Mouse (Mus musculus) limb, embryonic 11.5 days (tissue): ENCODE results near the gene Rdh13. TPM values are rescaled to one million over a fixed set of nuclear protein-coding genes. Genes with fewer than 3 reads are reported as not detected.
"Not testable (repeated sequence)": the region's sequence is repeated elsewhere in the genome, so short reads cannot be mapped to it uniquely, and the experiment has no call there.

Source experiments
- ATAC-seq: fragments of 200-750 bp; cut with Nextera tagmentation; 2 replicates; pipeline ENCODE4 v1.8.0; 2017; ENCODE audit warnings: low read depth; ENCODE audit not compliant: insufficient number of reproducible peaks, low FRiP score, low TSS enrichment
- DNase-seq: peaks from one replicate; pipeline ENCODE4 v3.0.0-alpha.2; 2015; ENCODE audit warnings: low spot score
- H3K27ac ChIP-seq: fragments of 300-500 bp; sonication (generic); replicated peaks from 2 replicates; pipeline ENCODE4 v1.5.1; 2014; ENCODE audit warnings: low read depth, mild to moderate bottlenecking, low read length
- H3K27me3 ChIP-seq: fragments of 300-500 bp; sonication (generic); 2 replicates; pipeline ENCODE4 v1.6.1; 2014; ENCODE audit warnings: mild to moderate bottlenecking, low read length, mixed read lengths; ENCODE audit not compliant: control insufficient read depth, insufficient read depth
- H3K36me3 ChIP-seq: fragments of 300-500 bp; sonication (generic); 2 replicates; pipeline ENCODE4 v1.6.1; 2014; ENCODE audit warnings: mild to moderate bottlenecking, low read length, moderate library complexity, mixed read lengths; ENCODE audit not compliant: control insufficient read depth, insufficient read depth
- H3K4me1 ChIP-seq: fragments of 300-500 bp; sonication (generic); 2 replicates; pipeline ENCODE4 v1.6.1; 2014; ENCODE audit warnings: low read length, mixed read lengths; ENCODE audit not compliant: control insufficient read depth, insufficient read depth
- H3K4me2 ChIP-seq: fragments of 300-500 bp; sonication (generic); 2 replicates; pipeline ENCODE4 v1.6.1; 2014; ENCODE audit warnings: low read depth, mild to moderate bottlenecking, moderate library complexity; ENCODE audit not compliant: severe bottlenecking
- H3K4me3 ChIP-seq: fragments of 300-500 bp; sonication (generic); 2 replicates; pipeline ENCODE4 v1.5.1; 2014; ENCODE audit warnings: low read depth, low read length
- H3K9ac ChIP-seq: fragments of 300-500 bp; sonication (generic); 2 replicates; pipeline ENCODE4 v1.6.1; 2014; ENCODE audit warnings: mild to moderate bottlenecking, low read length
- H3K9me3 ChIP-seq: fragments of 300-500 bp; sonication (generic); 2 replicates; pipeline ENCODE4 v1.6.1; 2016; ENCODE audit warnings: low read length; ENCODE audit not compliant: control insufficient read depth
- WGBS: fragments of 180-500 bp; shearing (Covaris S2); extraction: QIAGEN DNeasy Blood & Tissue Kit; methylation state at CpG from one replicate; pipeline ENCODE4 v1.1.7; 2014; 5-methylcytosine and 5-hydroxymethylcytosine counted together
- microRNA-seq: library from miRNA; unstranded; fragments of <30 nt; microRNA quantifications from one replicate; pipeline ENCODE4, GENCODE M21; 2016
- polyA plus RNA-seq: library from polyadenylated mRNA; unstranded; fragments of >200 nt; fragmentation: Nextera tagmentation; extraction: Ambion mirVana; gene quantifications from 2 replicates; pipeline ENCODE4 v1.2.1, GENCODE M21; 2014

Gene Rdh13
- polyA plus RNA-seq, 1 experiment from 2014 or later, result 29.8 TPM

DNA sequence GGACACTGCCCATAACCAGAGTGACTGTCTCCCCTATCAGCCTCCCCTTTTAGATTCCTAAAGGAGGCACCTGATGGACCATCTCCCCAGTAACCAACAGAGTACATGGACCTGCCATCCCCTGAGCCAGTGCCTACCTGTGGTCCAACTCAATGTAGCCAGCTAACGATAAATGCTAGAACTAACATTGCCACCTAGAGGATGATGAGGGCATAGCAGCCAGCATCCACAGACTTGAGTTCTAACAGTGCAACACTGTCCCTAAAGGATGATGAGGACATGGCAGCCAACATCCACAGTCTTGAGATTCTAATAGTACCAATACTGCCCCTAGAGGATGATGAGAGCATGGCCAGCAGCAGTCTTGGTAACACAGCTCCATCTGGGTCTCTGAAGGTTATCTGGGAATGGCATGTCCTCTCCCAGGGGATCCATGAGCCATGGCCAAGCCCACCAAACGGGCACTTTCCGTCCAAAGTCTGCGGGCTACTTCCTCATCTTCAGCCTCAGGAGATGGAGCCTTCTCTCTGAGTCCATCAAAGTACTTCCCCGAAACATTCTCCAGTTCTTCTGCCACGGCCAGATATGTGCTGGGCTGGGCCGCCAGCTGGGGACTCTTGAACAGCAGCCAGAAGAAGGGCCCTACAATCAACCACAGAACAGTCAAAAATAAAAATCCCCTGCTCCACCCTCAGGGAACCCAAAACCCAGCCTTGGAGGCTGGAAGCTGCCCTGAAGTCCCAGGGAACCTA lies 18.1 kb downstream of the Rdh13 start:
- Histone ChIP-seq H3K4me2 (no peak overlapping the region), H3K27me3 (no peaks in the 10 kb centered on the region), H3K4me3 (no peak overlapping the region), H3K9ac (no peak overlapping the region), H3K27ac (no peak overlapping the region), H3K36me3 (peaks cover 3% of the 10 kb centered on the region; the same call in 1 of the 2 replicates), H3K4me1 (no peaks in the 10 kb centered on the region), H3K9me3 (no peaks in the 10 kb centered on the region; the same call in 1 of the 2 replicates)
- 79% methylated on average over 7 of the region's 7 CpGs for WGBS
- peak; percentile 91 for DNase-seq
- peak; percentile 87 for ATAC-seq

- Histone ChIP-seq H3K9ac (no peak overlapping the region), H3K4me1 (no peaks in the 10 kb centered on the region), H3K4me3 (no peak overlapping the region), H3K27me3 (no peaks in the 10 kb centered on the region), H3K9me3 (no peaks in the 10 kb centered on the region; the same call in 1 of the 2 replicates), H3K36me3 (no peaks in the 10 kb centered on the region), H3K27ac (no peak overlapping the region), H3K4me2 (no peak overlapping the region)
- DNase-seq, result peak; percentile 13
- ATAC-seq, result no peak
- WGBS, result 64% methylated on average over 4 of the region's 4 CpGs
Observed at GRCm38 (mm10) chr7:4420230-4420629, 25.2 kb downstream of the Rdh13 start.

DNA sequence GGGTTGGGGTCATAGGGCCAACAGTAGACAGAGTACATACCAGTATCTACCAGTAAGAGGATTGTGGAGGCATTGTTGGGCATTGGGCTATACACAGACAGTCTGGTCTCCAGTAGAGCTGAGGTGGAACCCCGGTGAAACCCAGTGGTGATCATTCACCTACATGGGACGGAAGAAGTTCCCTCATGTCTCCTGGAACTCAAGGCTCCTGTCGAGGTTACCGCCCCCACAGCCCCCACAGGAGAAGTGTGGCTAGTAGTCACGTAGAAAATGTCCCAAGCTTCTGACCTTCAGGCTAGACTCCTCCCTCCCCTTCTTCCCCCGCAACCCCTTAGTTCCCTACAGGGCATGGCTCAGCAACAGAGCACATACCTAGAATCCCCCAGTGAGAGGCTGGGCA lies 25.8 kb downstream of the Rdh13 start:
- ATAC-seq, result no peak
- 82% methylated on average over 6 of the region's 6 CpGs for WGBS
- no peaks in the 10 kb centered on the region for H3K27me3 ChIP-seq

GRCm38 (mm10) chr7:4412406-4412805 lies 33.0 kb downstream of the Rdh13 start:
- WGBS, result 99% methylated on average over 15 of the region's 15 CpGs
- ATAC-seq, H3K4me3 ChIP-seq, H3K27ac ChIP-seq, H3K4me2 ChIP-seq, DNase-seq, H3K9me3 ChIP-seq, H3K9ac ChIP-seq, H3K4me1 ChIP-seq, H3K36me3 ChIP-seq, H3K27me3 ChIP-seq: not testable (repeated sequence)

More for the DNA sequence above, 25.8 kb downstream of the Rdh13 start:
- no peak overlapping the region for H3K9ac ChIP-seq
- no peak overlapping the region for H3K4me3 ChIP-seq
- no peak overlapping the region for H3K4me2 ChIP-seq
- H3K27ac ChIP-seq, result no peak overlapping the region
- H3K4me1 ChIP-seq, result no peaks in the 10 kb centered on the region
- H3K36me3 ChIP-seq, result no peaks in the 10 kb centered on the region
- H3K9me3 ChIP-seq, result no peaks in the 10 kb centered on the region; the same call in 1 of the 2 replicates
- DNase-seq, result peak; percentile 16

- no peak for ATAC-seq
- Histone ChIP-seq H3K27me3 (no peaks in the 10 kb centered on the region), H3K4me1 (no peaks in the 10 kb centered on the region), H3K36me3 (no peaks in the 10 kb centered on the region), H3K9me3 (no peaks in the 10 kb centered on the region), H3K9ac (no peak within 1 kb of the TSS), H3K4me2 (no peak within 1 kb of the TSS), H3K4me3 (no peak within 1 kb of the TSS), H3K27ac (no peak within 1 kb of the TSS)
- no peak for DNase-seq
- 83% methylated on average over 1 of the region's 1 CpGs for WGBS
Observed at GRCm38 (mm10) chr7:4397730-4398129, 47.7 kb downstream of the Rdh13 start, which contains the start of gene Gp6. TSS of gene Gp6 (minus strand) at chr7:4397744.

Small RNAs within 50 kb of the gene (microRNA-seq; reads per million reads assigned to microRNA genes)
- not detected for gene Gm24605
- gene Gm24752, result not detected
- not detected for gene Gm25349

Other genes starting within 250 kb of the Rdh13 start
- not detected in 2 replicates for gene Lilra5, start 207.9 kb downstream of the Rdh13 start, polyA plus RNA-seq
- not detected in 2 replicates for gene Ncr1, start 107.9 kb downstream of the Rdh13 start, polyA plus RNA-seq
- gene Gp6, start 47.9 kb downstream of the Rdh13 start, polyA plus RNA-seq, result 0.23 and 0.67 TPM in 2 replicates
- 3.4 and 6.7 TPM in 2 replicates for gene Eps8l1, start 15.0 kb upstream of the Rdh13 start, polyA plus RNA-seq
- 40.9 and 46.0 TPM in 2 replicates for gene Ppp1r12c, start 56.0 kb upstream of the Rdh13 start, polyA plus RNA-seq
- 59.4 and 64.7 TPM in 2 replicates for gene Tnnt1, start 70.7 kb upstream of the Rdh13 start, polyA plus RNA-seq
- gene Tnni3, start 78.6 kb upstream of the Rdh13 start, polyA plus RNA-seq, result 3.2 and 5.3 TPM in 2 replicates
- gene Dnaaf3, start 86.8 kb upstream of the Rdh13 start, polyA plus RNA-seq, result 1.9 and 2.4 TPM in 2 replicates
- 4.1 and 4.2 TPM in 2 replicates for gene Syt5, start 101.9 kb upstream of the Rdh13 start, polyA plus RNA-seq
- not detected in 2 replicates for gene Ptprh, start 158.4 kb upstream of the Rdh13 start, polyA plus RNA-seq
- gene Tmem86b, start 185.8 kb upstream of the Rdh13 start, polyA plus RNA-seq, result 1.1 and 2.5 TPM in 2 replicates
- 4.9 and 6.5 TPM in 2 replicates for gene Ppp6r1, start 213.4 kb upstream of the Rdh13 start, polyA plus RNA-seq
- 104 and 112 TPM in 2 replicates for gene Hspbp1, start 239.4 kb upstream of the Rdh13 start, polyA plus RNA-seq
- 1.7 and 2.5 TPM in 2 replicates for gene Brsk1, start 245.0 kb upstream of the Rdh13 start, polyA plus RNA-seq